19 mouse cellular contexts compared by ENCODE assay signal in the genomic region with DNA sequence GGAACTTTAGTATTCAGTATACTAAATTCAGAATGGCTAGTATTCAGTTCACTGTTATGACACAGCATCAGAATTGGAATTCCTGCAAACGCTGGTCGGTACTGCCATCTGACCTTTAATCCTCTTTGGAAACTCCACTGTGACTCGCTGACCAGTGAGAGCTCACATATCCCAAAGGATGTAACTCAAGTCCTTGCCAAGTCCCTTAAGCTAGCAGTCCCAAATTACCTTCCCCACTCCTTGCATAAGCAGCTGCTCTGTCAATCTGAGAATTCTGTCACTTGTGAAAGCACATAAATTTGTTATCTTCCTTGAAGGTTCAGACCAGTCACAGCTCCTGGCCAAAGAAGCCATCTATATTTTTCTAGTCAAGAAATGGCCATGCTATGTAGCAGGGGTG. TPM values are rescaled to one million over a fixed set of nuclear protein-coding genes. Genes with fewer than 3 reads are reported as not detected.
A peak's percentile ranks its signal among the peaks of the same experiment; 100 is the strongest.
DNase-seq lines count a peak whose midpoint lies in the region; ATAC-seq and TF ChIP-seq lines count a peak whose summit lies in the region.
"Had no signal": no experiment of that assay in that cellular context is flagged by ENCODE, and none has a peak within 500 bp of the region (broad histone marks: within the 10 kb centered on the region; RNA-seq: fewer than 3 reads in every experiment).

No protein-coding gene starts in this region.

- H3K9ac ChIP-seq in heart, embryonic 12.5 days, result no peak overlapping the region
- 0 out of 2 replicates have a peak overlapping the region, but pooled peaks have one; percentile 34 for H3K9ac ChIP-seq in CH12.LX (ENCODE audit: insufficient read depth, low read depth)
- H3K9ac ChIP-seq: embryonic facial prominence, embryonic 15.5 days; kidney, embryonic 15.5 days; lung, embryonic 15.5 days had no signal

- no peaks in the 10 kb centered on the region for H3K36me3 ChIP-seq in heart, embryonic 12.5 days
- peaks cover 0 to 3% of the 10 kb centered on the region in 2 experiments for H3K36me3 ChIP-seq in CH12.LX (replicated peaks in 1 of 2; ENCODE audit: control insufficient read depth in 1 of 2, insufficient read depth in 1 of 2, low read length in 1 of 2)
- no peaks in the 10 kb centered on the region for H3K36me3 ChIP-seq in embryonic facial prominence, embryonic 10.5 days (replicated peaks)
- H3K36me3 ChIP-seq: embryonic facial prominence, embryonic 15.5 days; hindbrain, embryonic 10.5 days; kidney, embryonic 15.5 days had no signal

- no peak for TF ChIP-seq POLR2A in CH12.LX (IDR thresholded peaks at IDR 0.05; ENCODE audit: low read depth, low read length)

- dilution Hi-C loops in CH12.LX (cut with MboI; ENCODE audit: extremely low pct_ligation_motif_present, extremely low pct_unique_long_range_greater_than_20kb, low sequenced_read_pairs), result no loop called here

- no peak overlapping the region for H3K4me2 ChIP-seq in heart, embryonic 12.5 days
- peak overlapping the region; percentile 46; the same call in 1 of the 2 replicates for H3K4me2 ChIP-seq in CH12.LX (ENCODE audit: insufficient read depth, low read depth, poor library complexity, severe bottlenecking)
- H3K4me2 ChIP-seq: embryonic facial prominence, embryonic 15.5 days; kidney, embryonic 15.5 days; liver, embryonic 11.5 days; lung, embryonic 15.5 days had no signal

- in situ Hi-C loops in CH12.LX (cut with MboI; ENCODE audit: low pct_ligation_motif_present, low pct_unique_long_range_greater_than_20kb, low sequenced_read_pairs), result no loop called here

- WGBS in heart, embryonic 12.5 days, result 38% methylated on average over 3 of the region's 3 CpGs
- 21% methylated on average over 3 of the region's 3 CpGs for WGBS in embryonic facial prominence, embryonic 10.5 days

- DNase-seq in adrenal gland, postnatal 14 days, result peak; percentile 17
- no peak for DNase-seq in adrenal gland, postnatal 36 days
- DNase-seq in heart, adult 9 months (ENCODE audit: low spot score in 2 of 2), result peak; percentile 30 to 62
- no peak for DNase-seq in CH12.LX (ENCODE audit: extremely low read depth)
- peak; percentile 9 for DNase-seq in embryonic facial prominence, embryonic 10.5 days (ENCODE audit: low spot score)
- DNase-seq in left cerebral cortex, adult 9 months (ENCODE audit: low spot score in 2 of 2), result no peak
- DNase-seq: cerebellum, adult 11 months; cerebellum, postnatal 14 days; midbrain, embryonic 14.5 days; retina, postnatal 1 day; right cerebral cortex, postnatal 4 days; thymus, adult 18-20 months had no signal

- no peaks in the 10 kb centered on the region for H3K27me3 ChIP-seq in heart, embryonic 12.5 days (replicated peaks)
- H3K27me3 ChIP-seq in CH12.LX (replicated peaks), result no peaks in the 10 kb centered on the region
- H3K27me3 ChIP-seq in embryonic facial prominence, embryonic 10.5 days (replicated peaks; ENCODE audit: low read depth, poor library complexity, severe bottlenecking), result no peaks in the 10 kb centered on the region
- H3K27me3 ChIP-seq: embryonic facial prominence, embryonic 15.5 days; kidney, embryonic 15.5 days; lung, embryonic 15.5 days had no signal

- TF ChIP-seq RAD21 in CH12.LX (IDR thresholded peaks at IDR 0.05; ENCODE audit: low read depth, low read length), result no peak

- no peaks in the 10 kb centered on the region for H3K9me3 ChIP-seq in heart, embryonic 12.5 days (replicated peaks)
- no peaks in the 10 kb centered on the region for H3K9me3 ChIP-seq in CH12.LX (replicated peaks; ENCODE audit: low read length)
- no peaks in the 10 kb centered on the region for H3K9me3 ChIP-seq in embryonic facial prominence, embryonic 10.5 days
- H3K9me3 ChIP-seq: embryonic facial prominence, embryonic 15.5 days; hindbrain, embryonic 10.5 days; kidney, embryonic 15.5 days; lung, embryonic 15.5 days had no signal

- H3K27ac ChIP-seq in heart, embryonic 12.5 days (ENCODE audit: poor library complexity, severe bottlenecking), result no peak overlapping the region
- no peak overlapping the region; the same call in 1 of the 2 replicates for H3K27ac ChIP-seq in CH12.LX (ENCODE audit: insufficient read depth, low read depth)
- H3K27ac ChIP-seq in embryonic facial prominence, embryonic 10.5 days (replicated peaks), result no peak overlapping the region
- H3K27ac ChIP-seq: embryonic facial prominence, embryonic 15.5 days; hindbrain, embryonic 10.5 days; kidney, embryonic 15.5 days; lung, embryonic 15.5 days had no signal

- 0 out of 2 replicates have a peak, but pooled peaks cover 3% of the 10 kb centered on the region for H3K79me2 ChIP-seq in CH12.LX (replicated peaks; ENCODE audit: control insufficient read depth, extremely low read depth, insufficient read depth, poor library complexity, severe bottlenecking)

- no peak for TF ChIP-seq CTCF in CH12.LX (conservative IDR thresholded peaks at IDR 0.05 in 1 of 2, IDR thresholded peaks at IDR 0.05 in 1 of 2; ENCODE audit: low read depth in 2 of 2, low read length in 2 of 2)

- ATAC-seq in heart, embryonic 12.5 days (ENCODE audit: insufficient number of reproducible peaks, low FRiP score), result no peak
- no peak for ATAC-seq in erythroid progenitor cell, adult 5-6 weeks (replicated peaks; ENCODE audit: low FRiP score, poor library complexity, severe bottlenecking)

- no peaks in the 10 kb centered on the region for H3K4me1 ChIP-seq in heart, embryonic 12.5 days (replicated peaks)
- H3K4me1 ChIP-seq in CH12.LX (ENCODE audit: control insufficient read depth in 1 of 2, insufficient read depth in 2 of 2), result peaks cover 2 to 6% of the 10 kb centered on the region in 2 experiments; a peak in 1 of 4 replicates
- H3K4me1 ChIP-seq in embryonic facial prominence, embryonic 10.5 days, result 0 out of 2 replicates have a peak, but pooled peaks cover 3% of the 10 kb centered on the region
- H3K4me1 ChIP-seq: embryonic facial prominence, embryonic 15.5 days; hindbrain, embryonic 10.5 days; kidney, embryonic 15.5 days; lung, embryonic 15.5 days had no signal

- TF ChIP-seq EP300 in CH12.LX (IDR thresholded peaks at IDR 0.05; ENCODE audit: low read length), result no peak

- no peak overlapping the region for H3K4me3 ChIP-seq in heart, embryonic 12.5 days
- H3K4me3 ChIP-seq in CH12.LX (replicated peaks in 1 of 3; ENCODE audit: low read depth in 2 of 3, low read length in 2 of 3, poor library complexity in 1 of 3), result no peak overlapping the region
- no peak overlapping the region for H3K4me3 ChIP-seq in embryonic facial prominence, embryonic 10.5 days
- H3K4me3 ChIP-seq: embryonic facial prominence, embryonic 15.5 days; hindbrain, embryonic 10.5 days; kidney, embryonic 15.5 days; lung, embryonic 15.5 days had no signal

TF ChIP-seq in CH12.LX, 34 proteins besides CTCF, POLR2A, EP300 and RAD21:
- TF ChIP-seq UBTF (IDR thresholded peaks at IDR 0.05; ENCODE audit: low read depth, low read length) (no peak), CHD1 (IDR thresholded peaks at IDR 0.05; ENCODE audit: low read depth, low read length) (no peak), RCOR1 (conservative IDR thresholded peaks at IDR 0.05; ENCODE audit: low read depth, low read length) (no peak), HCFC1 (IDR thresholded peaks at IDR 0.05; ENCODE audit: low read depth, low read length) (no peak), BHLHE40 (IDR thresholded peaks at IDR 0.05; ENCODE audit: low read depth, low read length) (no peak)

RNA-seq across cellular contexts. Expression of a gene that starts 48.7 kb away (rescaled TPM):
- total RNA-seq in adrenal gland, postnatal 14 days (2021), result 5.0 and 10.4 TPM in 2 replicates
- 1 to 10 TPM; 1.8 to 1.9 TPM for total RNA-seq in adrenal gland, postnatal 36 days (2021)
- polyA plus RNA-seq in heart, embryonic 12.5 days (2016; fragmentation: Nextera tagmentation; extraction: Ambion mirVana), result 0.68 and 1.0 TPM in 2 replicates
- total RNA-seq in CH12.LX (2012; rRNA removed) (13.6 and 19.7 TPM in 2 replicates), CH12.LX (2014; rRNA removed) (12.7 and 14.0 TPM in 2 replicates)
- 1.9 and 2.3 TPM in 2 replicates for polyA plus RNA-seq in CH12.LX (2012; ENCODE audit: insufficient read length, low read depth)
- polyA plus RNA-seq in embryonic facial prominence, embryonic 10.5 days (2016; fragmentation: Nextera tagmentation; extraction: Ambion mirVana), result 6.4 and 7.2 TPM in 2 replicates
- 18.7 and 21.4 TPM in 2 replicates for total RNA-seq in erythroid progenitor cell, adult 5-6 weeks (2015; ENCODE audit: low replicate concordance)
- 10.4 and 12.5 TPM in 2 replicates for total RNA-seq in erythroid progenitor cell, adult 5-6 weeks (2017; ENCODE audit: low replicate concordance)

Comparison
In these comparisons a context has a peak if more than half of its experiments do, and no peak if none do; other contexts are left out.
1. DNase-seq: peak in adrenal gland, postnatal 14 days (single experiment), heart, adult 9 months (2 of 2) and embryonic facial prominence, embryonic 10.5 days (single experiment); none in adrenal gland, postnatal 36 days (0 of 2), CH12.LX (single experiment) and left cerebral cortex, adult 9 months (0 of 2).